Mouse (Mus musculus) MEL (cell line): Measurements from ENCODE around the gene Eapp. TPM values are rescaled to one million over a fixed set of nuclear protein-coding genes. Genes with fewer than 3 reads are reported as not detected.
A peak's percentile ranks its signal among the peaks of the same experiment; 100 is the strongest.

Experiments used
- DNase-seq: peaks from one replicate; pipeline ENCODE4 v3.0.0; 2011; ENCODE audit warnings: low read depth, low spot score
- H3K27ac ChIP-seq: 2 replicates; pipeline ENCODE4 v1.5.1; 2012; ENCODE audit warnings: low read depth, mild to moderate bottlenecking, control low read depth, low read length, moderate library complexity; ENCODE audit not compliant: control insufficient read depth
- H3K27me3 ChIP-seq, 2 experiments: fragments of 150-350 bp in 1 of 2; sonication (generic) in 1 of 2; 2 replicates each; pipeline ENCODE4 v1.6.1; 2012; ENCODE audit warnings: low read length in 2 of 2, mild to moderate bottlenecking in 2 of 2, improper control_type of control experiment in 1 of 2, moderate library complexity in 1 of 2; ENCODE audit not compliant: insufficient read depth in 2 of 2, control insufficient read depth in 1 of 2
- H3K36me3 ChIP-seq, 2 experiments: 2 replicates each; pipeline ENCODE4 v1.6.1; 2012 to 2014; ENCODE audit warnings: low read length in 2 of 2, improper control_type of control experiment in 1 of 2, inconsistent platforms in 1 of 2, mild to moderate bottlenecking in 1 of 2; ENCODE audit not compliant: insufficient read depth in 2 of 2, control insufficient read depth in 1 of 2
- H3K4me1 ChIP-seq, 2 experiments: fragments of 150-350 bp in 1 of 2; sonication (generic) in 1 of 2; 2 replicates each; pipeline ENCODE4 v1.6.1; 2012; ENCODE audit warnings: low read length in 2 of 2, improper control_type of control experiment in 1 of 2, mild to moderate bottlenecking in 1 of 2; ENCODE audit not compliant: insufficient read depth in 2 of 2, control insufficient read depth in 1 of 2
- H3K4me3 ChIP-seq, 2 experiments: fragments of 150-350 bp in 1 of 2; sonication (generic) in 1 of 2; 2 replicates each; pipeline ENCODE4 v1.5.1; 2012; ENCODE audit warnings: low read depth in 2 of 2, low read length in 2 of 2, mild to moderate bottlenecking in 2 of 2, moderate library complexity in 2 of 2, control low read depth in 1 of 2, improper control_type of control experiment in 1 of 2; ENCODE audit not compliant: control insufficient read depth in 1 of 2, insufficient read depth in 1 of 2
- H3K79me2 ChIP-seq: 2 replicates; pipeline ENCODE4 v1.6.1; 2012; ENCODE audit warnings: mild to moderate bottlenecking, low read length, moderate library complexity; ENCODE audit not compliant: control insufficient read depth, poor library complexity, insufficient read depth
- H3K9ac ChIP-seq: 2 replicates; pipeline ENCODE4 v1.6.1; 2012; ENCODE audit warnings: low read depth, mild to moderate bottlenecking, control low read depth, low read length, moderate library complexity; ENCODE audit not compliant: control insufficient read depth, poor library complexity, severe bottlenecking
- H3K9me3 ChIP-seq: fragments of 150-350 bp; sonication (generic); replicated peaks from 2 replicates; pipeline ENCODE4 v1.6.1; 2012; ENCODE audit warnings: mild to moderate bottlenecking, low read length, improper control_type of control experiment, moderate library complexity; ENCODE audit not compliant: insufficient read depth
- BHLHE40 ChIP-seq: IDR thresholded peaks from 2 replicates; pipeline ENCODE4 v1.6.1; 2012; ENCODE audit warnings: low read depth, mild to moderate bottlenecking, inconsistent platforms, low read length, improper control_type of control experiment, borderline replicate concordance
- CTCF ChIP-seq, 3 experiments: IDR thresholded peaks in 2 of 3; conservative IDR thresholded peaks in 1 of 3; 2 replicates each; pipeline ENCODE4 v1.5.1; 2011 to 2012; ENCODE audit warnings: low read length in 3 of 3, low read depth in 2 of 3, mild to moderate bottlenecking in 2 of 3, improper control_type of control experiment in 1 of 3, inconsistent platforms in 1 of 3, mixed read lengths in 1 of 3, moderate library complexity in 1 of 3; ENCODE audit not compliant: control insufficient read depth in 1 of 3, insufficient read depth in 1 of 3, poor library complexity in 1 of 3, severe bottlenecking in 1 of 3
- EP300 ChIP-seq, 2 experiments: IDR thresholded peaks; 2 replicates each; pipeline ENCODE4 v1.6.1; 2011; ENCODE audit warnings: improper control_type of control experiment in 2 of 2, low read length in 2 of 2, low read depth in 1 of 2, mild to moderate bottlenecking in 1 of 2
- ETS1 ChIP-seq: IDR thresholded peaks from 2 replicates; pipeline ENCODE4 v1.6.1; 2012; ENCODE audit warnings: low read depth, mild to moderate bottlenecking, inconsistent platforms, low read length, improper control_type of control experiment, moderate library complexity
- GATA1 ChIP-seq: IDR thresholded peaks from 2 replicates; pipeline ENCODE4 v1.6.1; 2011; ENCODE audit warnings: low read depth, low read length, improper control_type of control experiment
- MAFK ChIP-seq: IDR thresholded peaks from 2 replicates; pipeline ENCODE4 v1.6.1; 2011; ENCODE audit warnings: low read depth, mild to moderate bottlenecking, low read length, improper control_type of control experiment, borderline replicate concordance
- MEF2A ChIP-seq: IDR thresholded peaks from 2 replicates; pipeline ENCODE4 v1.6.1; 2014; ENCODE audit warnings: low read depth, mild to moderate bottlenecking, inconsistent platforms, low read length, improper control_type of control experiment; ENCODE audit not compliant: poor library complexity, insufficient replicate concordance, severe bottlenecking; ENCODE audit errors: extremely low read depth
- MXI1 ChIP-seq: IDR thresholded peaks from 2 replicates; pipeline ENCODE4 v1.6.1; 2011; ENCODE audit warnings: mild to moderate bottlenecking, low read depth, low read length, improper control_type of control experiment
- RAD21 ChIP-seq: IDR thresholded peaks from 2 replicates; pipeline ENCODE4 v1.6.1; 2011; ENCODE audit warnings: mild to moderate bottlenecking, low read depth, low read length, improper control_type of control experiment
- RCOR1 ChIP-seq: IDR thresholded peaks from 2 replicates; pipeline ENCODE4 v1.6.1; 2012; ENCODE audit warnings: low read depth, mild to moderate bottlenecking, inconsistent platforms, low read length, improper control_type of control experiment
- SMC3 ChIP-seq: IDR thresholded peaks from 2 replicates; pipeline ENCODE4 v1.6.1; 2011; ENCODE audit warnings: low read depth, low read length, improper control_type of control experiment
- TAL1 ChIP-seq: IDR thresholded peaks from 2 replicates; pipeline ENCODE4 v1.6.1; 2012; ENCODE audit warnings: mild to moderate bottlenecking, inconsistent platforms, low read length, moderate library complexity, mixed read lengths
- TBP ChIP-seq: IDR thresholded peaks from 2 replicates; pipeline ENCODE4 v1.8.0; 2011; ENCODE audit warnings: low read depth, low read length, improper control_type of control experiment
- TCF12 ChIP-seq: IDR thresholded peaks from 2 replicates; pipeline ENCODE4 v1.6.1; 2014; ENCODE audit warnings: low read depth, mild to moderate bottlenecking, inconsistent platforms, low read length, improper control_type of control experiment, moderate library complexity
- USF1 ChIP-seq: IDR thresholded peaks from 2 replicates; pipeline ENCODE4 v1.6.1; 2014; ENCODE audit warnings: low read depth, mild to moderate bottlenecking, inconsistent platforms, low read length, improper control_type of control experiment, moderate library complexity
- USF2 ChIP-seq, 2 experiments: IDR thresholded peaks; 2 replicates each; pipeline ENCODE4 v1.6.1; 2011 to 2012; ENCODE audit warnings: improper control_type of control experiment in 2 of 2, low read length in 2 of 2, borderline replicate concordance in 1 of 2, inconsistent platforms in 1 of 2, low read depth in 1 of 2, mild to moderate bottlenecking in 1 of 2; ENCODE audit not compliant: insufficient read depth in 1 of 2
- polyA plus RNA-seq, 2 experiments: library from polyadenylated mRNA; stranded (reverse) in 1 of 2; unstranded in 1 of 2; fragments of >175 nt in 1 of 2; fragments of >200 nt in 1 of 2; gene quantifications; 2 replicates each; pipeline versions ENCODE4 v1.2.1 to v1.2.4; 2012; ENCODE audit warnings: low replicate concordance in 2 of 2, low read depth in 1 of 2; ENCODE audit not compliant: insufficient read length in 2 of 2, insufficient read depth in 1 of 2, missing spikeins in 1 of 2
- total RNA-seq: library from RNA; depleted of rRNA; stranded (reverse); fragments of 300-350 nt; gene quantifications from 2 replicates; pipeline ENCODE4 v1.2.3, GENCODE M21; 2012

The Eapp gene
- total and polyA plus RNA-seq, 3 experiments, result 50.4 to 50.7 TPM; not detected in 1

DNA sequence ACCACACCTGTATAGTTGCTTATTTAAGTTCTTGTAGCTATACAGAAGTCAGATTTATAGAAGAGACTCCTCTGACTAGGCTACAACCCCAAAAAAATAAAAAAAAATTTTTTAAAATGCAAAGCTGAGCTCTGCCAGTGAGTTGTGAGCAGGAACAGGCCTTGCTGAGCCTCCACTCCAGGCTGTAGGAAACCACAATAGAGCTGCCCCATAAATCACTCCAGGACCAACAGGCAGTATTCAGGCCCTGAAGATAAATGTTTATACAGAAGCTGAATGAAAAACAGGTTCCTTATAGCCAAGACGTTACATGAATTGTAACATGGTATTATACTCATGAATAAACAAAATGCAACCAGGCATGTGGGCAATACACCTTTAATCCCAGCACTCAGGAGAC, 44.5 kb downstream of the Eapp start:
- DNase-seq, result no peak
- Histone ChIP-seq H3K27me3 (no peaks in the 10 kb centered on the region), H3K79me2 (peaks cover 28% of the 10 kb centered on the region), H3K4me1 (peaks cover 0 to 10% of the 10 kb centered on the region in 2 experiments; a peak in 3 of 4 replicates), H3K27ac (no peak overlapping the region), H3K9ac (no peak overlapping the region)
- TF ChIP-seq USF2 (IDR thresholded peaks at IDR 0.05; ENCODE audit: borderline replicate concordance in 1 of 2, insufficient read depth in 1 of 2, low read depth in 1 of 2, low read length in 2 of 2), result no peak
- TF ChIP-seq TAL1, result no peak
- TF ChIP-seq CTCF (IDR thresholded peaks at IDR 0.05 in 2 of 3, conservative IDR thresholded peaks at IDR 0.05 in 1 of 3; ENCODE audit: control insufficient read depth in 1 of 3, insufficient read depth in 1 of 3, low read depth in 2 of 3, low read length in 3 of 3, poor library complexity in 1 of 3, severe bottlenecking in 1 of 3), result no peak
- no peak for TF ChIP-seq MXI1
- TF ChIP-seq MAFK, result no peak
- no peak for TF ChIP-seq TBP
- no peak for TF ChIP-seq RAD21
- TF ChIP-seq, all 39 proteins: peak for 0
- Histone ChIP-seq H3K4me3 (no peak overlapping the region), H3K36me3 (peaks cover 13 to 22% of the 10 kb centered on the region in 2 experiments), H3K9me3 (no peaks in the 10 kb centered on the region)

DNA sequence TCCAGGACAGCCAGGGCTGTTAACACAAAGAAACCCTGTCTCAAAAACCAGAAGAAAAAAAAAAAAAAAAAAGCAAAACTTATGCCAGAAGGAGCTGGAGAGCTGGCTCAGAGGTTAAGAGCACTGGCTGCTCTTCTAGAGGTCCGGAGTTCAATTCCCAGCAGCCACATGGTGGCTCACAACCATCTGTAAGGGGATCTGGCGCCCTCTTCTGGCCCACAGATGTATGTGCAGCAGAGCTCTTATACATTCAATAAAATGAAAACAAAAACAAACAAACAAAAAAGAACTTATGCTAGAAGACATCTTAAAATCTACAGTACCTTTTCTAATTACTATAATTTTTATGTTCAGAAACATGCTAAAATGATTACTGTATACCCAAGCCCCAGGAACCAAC, 50.8 kb downstream of the Eapp start:
- H3K9ac ChIP-seq, result no peak overlapping the region
- peak; percentile 62 for DNase-seq
- H3K4me1 ChIP-seq, result peaks cover 6 to 14% of the 10 kb centered on the region in 2 experiments; a peak in 3 of 4 replicates
- H3K9me3 ChIP-seq, result no peaks in the 10 kb centered on the region
- TF ChIP-seq RCOR1, result no peak
- TF ChIP-seq SMC3, result peak; percentile 21; the same call in 1 of the 2 replicates
- no peak for TF ChIP-seq TCF12
- peak; percentile 52 to 64 (median 57) for TF ChIP-seq CTCF (IDR thresholded peaks at IDR 0.05 in 2 of 3, conservative IDR thresholded peaks at IDR 0.05 in 1 of 3; ENCODE audit: control insufficient read depth in 1 of 3, insufficient read depth in 1 of 3, low read depth in 2 of 3, low read length in 3 of 3, poor library complexity in 1 of 3, severe bottlenecking in 1 of 3)
- peak; percentile 2; the same call in 1 of the 2 replicates for TF ChIP-seq RAD21
- H3K36me3 ChIP-seq, result peaks cover 9 to 22% of the 10 kb centered on the region in 2 experiments
- no peaks in the 10 kb centered on the region for H3K27me3 ChIP-seq
- H3K27ac ChIP-seq, result no peak overlapping the region
- no peaks in the 10 kb centered on the region for H3K79me2 ChIP-seq
- H3K4me3 ChIP-seq, result no peak overlapping the region

DNA sequence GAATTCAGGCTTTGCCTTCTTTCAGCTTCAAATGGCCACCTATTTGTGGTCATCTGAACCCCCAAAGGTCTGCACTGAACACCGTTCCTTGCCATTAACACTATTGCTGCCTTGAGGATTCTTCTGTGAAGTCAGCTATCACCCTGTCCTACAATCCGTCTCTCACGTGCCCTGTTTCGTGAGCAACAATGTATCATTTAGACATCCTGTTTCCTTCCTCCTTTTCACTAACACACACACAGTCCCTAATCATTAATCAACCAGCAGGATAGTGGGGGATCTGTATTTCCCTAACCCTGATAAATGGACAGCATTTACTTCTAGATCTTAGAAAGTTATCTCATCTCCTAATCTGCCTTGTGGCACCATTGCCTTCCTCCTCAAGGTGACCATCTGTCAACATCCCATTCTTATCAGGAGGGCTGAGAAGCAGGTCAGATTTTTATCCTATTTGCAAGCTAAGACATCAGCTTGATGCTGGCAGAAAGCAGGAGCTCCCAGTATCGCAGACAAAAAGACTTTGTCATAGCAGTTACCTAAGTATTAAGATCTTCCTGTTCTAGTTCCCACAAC, 52.3 kb downstream of the Eapp start:
- Histone ChIP-seq H3K4me1 (peaks cover 6 to 14% of the 10 kb centered on the region in 2 experiments; a peak in 3 of 4 replicates), H3K27me3 (no peaks in the 10 kb centered on the region), H3K4me3 (no peak overlapping the region), H3K9ac (no peak overlapping the region), H3K36me3 (peaks cover 9 to 14% of the 10 kb centered on the region in 2 experiments), H3K9me3 (no peaks in the 10 kb centered on the region), H3K79me2 (no peaks in the 10 kb centered on the region), H3K27ac (no peak overlapping the region)
- no peak for TF ChIP-seq MEF2A
- peak; percentile 48; the same call in 1 of the 2 replicates for TF ChIP-seq USF1
- peak; percentile 41; the same call in 1 of the 2 replicates for TF ChIP-seq ETS1
- TF ChIP-seq MAFK, result no peak
- peak; percentile 43; the same call in 1 of the 2 replicates for TF ChIP-seq TCF12
- peak; percentile 93 for TF ChIP-seq BHLHE40
- TF ChIP-seq SMC3, result no peak
- TF ChIP-seq GATA1, result peak; percentile 62
- peak; percentile 43 to 47 for TF ChIP-seq EP300 (IDR thresholded peaks at IDR 0.05; ENCODE audit: low read depth in 1 of 2, low read length in 2 of 2)
- peak; percentile 21; the same call in 1 of the 2 replicates for TF ChIP-seq TAL1
- DNase-seq, result peak; percentile 44
